Mouse (Mus musculus) heart, postnatal 0 days (tissue): ENCODE measurements at regions not wholly inside any gene's neighbourhood (a gene's known extent, or its start where the extent isn't known, plus 50 kb on each side); places are given as distances from the start of the nearest gene placed in this dataset.

Experiments
- ATAC-seq: fragments of 200-750 bp; cut with Nextera tagmentation; 2 replicates; pipeline ENCODE4 v1.8.0; 2017; ENCODE audit warnings: low read depth, moderate number of reproducible peaks, moderate library complexity; ENCODE audit not compliant: insufficient read depth
- DNase-seq: peaks from one replicate; pipeline ENCODE4 v3.0.0-alpha.2; 2016; ENCODE audit warnings: low spot score
- H3K27ac ChIP-seq: fragments of 300-500 bp; sonication (generic); 2 replicates; pipeline ENCODE4 v1.5.1; 2014; ENCODE audit warnings: low read depth, mild to moderate bottlenecking
- H3K27me3 ChIP-seq: fragments of 300-500 bp; sonication (generic); 2 replicates; pipeline ENCODE4 v1.6.1; 2014; ENCODE audit warnings: low read length, mixed read lengths; ENCODE audit not compliant: control insufficient read depth, insufficient read depth
- H3K36me3 ChIP-seq: fragments of 300-500 bp; sonication (generic); replicated peaks from 2 replicates; pipeline ENCODE4 v1.6.1; 2014; ENCODE audit warnings: low read length, mixed read lengths; ENCODE audit not compliant: control insufficient read depth, insufficient read depth
- H3K4me1 ChIP-seq: fragments of 300-500 bp; sonication (generic); 2 replicates; pipeline ENCODE4 v1.6.1; 2014; ENCODE audit warnings: antibody characterized with exemption; ENCODE audit not compliant: control insufficient read depth, insufficient read depth
- H3K4me2 ChIP-seq: fragments of 300-500 bp; sonication (generic); 2 replicates; pipeline ENCODE4 v1.6.1; 2014; ENCODE audit warnings: low read depth, mild to moderate bottlenecking, low read length, moderate library complexity
- H3K4me3 ChIP-seq: fragments of 300-500 bp; sonication (generic); 2 replicates; pipeline ENCODE4 v1.5.1; 2014; ENCODE audit warnings: low read depth, low read length
- H3K9ac ChIP-seq: fragments of 300-500 bp; sonication (generic); replicated peaks from 2 replicates; pipeline ENCODE4 v1.6.1; 2014; ENCODE audit warnings: low read depth, low read length, mixed read lengths
- H3K9me3 ChIP-seq: fragments of 300-500 bp; sonication (generic); replicated peaks from 2 replicates; pipeline ENCODE4 v1.6.1; 2016; ENCODE audit warnings: low read length; ENCODE audit not compliant: control insufficient read depth
- CTCF ChIP-seq: IDR thresholded peaks from 2 replicates; pipeline ENCODE4 v1.5.1; 2016; ENCODE audit warnings: antibody characterized with exemption, control low read depth, low read depth
- EP300 ChIP-seq: IDR thresholded peaks from 2 replicates; pipeline ENCODE4 v1.6.1; 2016; ENCODE audit warnings: antibody characterized with exemption, low read depth

GRCm38 (mm10) chr6:20290496-20290895, 924.8 kb upstream of the Kcnd2 start:
- no peak overlapping the region for H3K27ac ChIP-seq
- TF ChIP-seq EP300, result no peak
- TF ChIP-seq CTCF, result no peak

More at GRCm38 (mm10) chr6:20290496-20290895, 924.8 kb upstream of the Kcnd2 start:
- DNase-seq (peak; percentile 10), ATAC-seq (no peak)
- Histone ChIP-seq H3K36me3 (no peaks in the 10 kb centered on the region), H3K4me2 (no peak overlapping the region), H3K27me3 (no peaks in the 10 kb centered on the region), H3K9ac (no peak overlapping the region), H3K9me3 (no peaks in the 10 kb centered on the region), H3K4me1 (no peaks in the 10 kb centered on the region), H3K4me3 (no peak overlapping the region)
